Mouse (Mus musculus) gastrocnemius, postnatal 36 days (tissue): Measurements from ENCODE around the gene Pth1r. TPM values are rescaled to one million over a fixed set of nuclear protein-coding genes. Genes with fewer than 3 reads are reported as not detected.
A peak's percentile ranks its signal among the peaks of the same experiment; 100 is the strongest.

Experiments
- DNase-seq, 2 experiments: peaks; one replicate each; pipeline ENCODE4 v3.0.0; 2022
- intact Hi-C: fragments of 180-260 bp; cut with DNase I; formaldehyde crosslinking; loops from one replicate; pipeline ENCODE4 v1.15.1; 2025
- total RNA-seq, 2 experiments: library from RNA; stranded (reverse); gene quantifications; 2 replicates each; pipeline ENCODE4 v1.2.3; 2021

The Pth1r gene
- total RNA-seq, 2 experiments from 2014 or later: 0.74 to 1.1 TPM

- intact Hi-C loops: no loop called here
- DNase-seq: no peak
These were observed 4.5 kb upstream of the Pth1r start for GRCm38 (mm10) chr9:110751412-110751811.

GRCm38 (mm10) chr9:110750404-110751187 lies 3.7 kb upstream of the Pth1r start:
- no peak for DNase-seq
- intact Hi-C loops: no loop called here

- intact Hi-C loops: no loop called here
- DNase-seq: no peak
These were observed 1.5 kb upstream of the Pth1r start for GRCm38 (mm10) chr9:110748451-110748850.

- DNase-seq: no peak
- intact Hi-C loops: no loop called here
These were observed 707 bp downstream of the Pth1r start for GRCm38 (mm10) chr9:110746238-110746637.

- intact Hi-C loops: no loop called here
- DNase-seq: no peak
These were observed 1.2 kb downstream of the Pth1r start for GRCm38 (mm10) chr9:110745752-110746151.

- intact Hi-C loops: no loop called here
- DNase-seq: no peak
These were observed 3.3 kb downstream of the Pth1r start for GRCm38 (mm10) chr9:110743456-110744323.

GRCm38 (mm10) chr9:110742951-110743455 lies 3.9 kb downstream of the Pth1r start:
- intact Hi-C loops: no loop called here
- DNase-seq: no peak

- intact Hi-C loops: no loop called here
- DNase-seq: no peak
These were observed 4.5 kb downstream of the Pth1r start for GRCm38 (mm10) chr9:110742295-110742950.

GRCm38 (mm10) chr9:110741711-110742294 lies 5.1 kb downstream of the Pth1r start, which contains the start of gene Myl3:
Gene Myl3, plus strand, starts transcription at chr9:110741861.
- no peak for DNase-seq
- intact Hi-C loops: no loop called here

GRCm38 (mm10) chr9:110739961-110740360 lies 7.0 kb downstream of the Pth1r start:
- DNase-seq: no peak
- intact Hi-C loops: no loop called here

GRCm38 (mm10) chr9:110738054-110738453 lies 8.9 kb downstream of the Pth1r start:
- no peak for DNase-seq
- intact Hi-C loops: no loop called here

GRCm38 (mm10) chr9:110736362-110736761 lies 10.6 kb downstream of the Pth1r start:
- intact Hi-C loops: no loop called here
- DNase-seq: no peak

GRCm38 (mm10) chr9:110734154-110734553 lies 12.8 kb downstream of the Pth1r start:
- no peak for DNase-seq
- intact Hi-C loops: loop anchor here (5.0 kb wide), 1 partner anchor 138 kb away; no protein-coding TSS in a partner anchor

- no peak for DNase-seq
- intact Hi-C loops: loop anchor here (5.0 kb wide), 1 partner anchor 139 kb away; no protein-coding TSS in a partner anchor
These were observed 13.8 kb downstream of the Pth1r start for GRCm38 (mm10) chr9:110733102-110733501.

GRCm38 (mm10) chr9:110732623-110733022 lies 14.3 kb downstream of the Pth1r start:
- DNase-seq: peak; percentile 61 to 77
- intact Hi-C loops: loop anchor here (5.0 kb wide), 1 partner anchor 140 kb away; no protein-coding TSS in a partner anchor

- no peak for DNase-seq
- intact Hi-C loops: loop anchor here (2.0 to 5.0 kb wide), 2 partner anchors 49 to 140 kb away; no protein-coding TSS in a partner anchor
These were observed 15.1 kb downstream of the Pth1r start for GRCm38 (mm10) chr9:110731859-110732258.

- intact Hi-C loops: loop anchor here (2.0 to 5.0 kb wide), 2 partner anchors 51 to 142 kb away; no protein-coding TSS in a partner anchor
- DNase-seq: peak in 1 of 2 experiments; percentile 32
These were observed 17.1 kb downstream of the Pth1r start for GRCm38 (mm10) chr9:110729841-110730240.

- intact Hi-C loops: no loop called here
- no peak for DNase-seq
These were observed 20.1 kb downstream of the Pth1r start for GRCm38 (mm10) chr9:110726867-110727266.

GRCm38 (mm10) chr9:110725721-110726135 lies 21.2 kb downstream of the Pth1r start:
- peak in 1 of 2 experiments; percentile 22 for DNase-seq
- intact Hi-C loops: loop anchor here (2.0 kb wide), 1 partner anchor 53 kb away; no protein-coding TSS in a partner anchor

- DNase-seq: no peak
- intact Hi-C loops: no loop called here
These were observed 24.9 kb downstream of the Pth1r start for GRCm38 (mm10) chr9:110722060-110722459.
